Mouse (Mus musculus) mesoderm, embryonic 11.5 days (tissue): ENCODE data around the gene Tada3.

Source experiments
- DNase-seq: peaks from one replicate; pipeline ENCODE4 v3.0.0-alpha.2; 2012; ENCODE audit warnings: low read depth, low spot score

Gene Tada3

GRCm38 (mm10) chr6:113388960-113389359 is 11.3 kb upstream of the Tada3 start, which contains the start of gene Ttll3:
TSS of gene Ttll3 (plus strand) at chr6:113389260.
- no peak for DNase-seq

- no peak for DNase-seq
Measured at GRCm38 (mm10) chr6:113386025-113386424, 8.3 kb upstream of the Tada3 start.

- DNase-seq: no peak
Measured at GRCm38 (mm10) chr6:113385160-113385714, 7.6 kb upstream of the Tada3 start.

GRCm38 (mm10) chr6:113384351-113384927 is 6.8 kb upstream of the Tada3 start:
- DNase-seq: no peak

GRCm38 (mm10) chr6:113380480-113380879 is 2.8 kb upstream of the Tada3 start:
- DNase-seq: no peak

- no peak for DNase-seq
Measured at GRCm38 (mm10) chr6:113379246-113379645, 1.6 kb upstream of the Tada3 start.

- DNase-seq: no peak
Measured at GRCm38 (mm10) chr6:113377172-113377495, 549 bp downstream of the Tada3 start.

GRCm38 (mm10) chr6:113373491-113373890 is 4.2 kb downstream of the Tada3 start:
- DNase-seq: no peak

- DNase-seq: no peak
Measured at GRCm38 (mm10) chr6:113370194-113370929, 7.3 kb downstream of the Tada3 start.

- no peak for DNase-seq
Measured at GRCm38 (mm10) chr6:113368577-113368976, 9.1 kb downstream of the Tada3 start.

GRCm38 (mm10) chr6:113368124-113368523 is 9.6 kb downstream of the Tada3 start:
- DNase-seq: no peak

- no peak for DNase-seq
Measured at GRCm38 (mm10) chr6:113367574-113367973, 10.1 kb downstream of the Tada3 start.

- DNase-seq: no peak
Measured at GRCm38 (mm10) chr6:113366639-113367038, 11.0 kb downstream of the Tada3 start.

GRCm38 (mm10) chr6:113364518-113365135 is 13.1 kb downstream of the Tada3 start:
- DNase-seq: no peak

GRCm38 (mm10) chr6:113362241-113362640 is 15.4 kb downstream of the Tada3 start:
- DNase-seq: no peak

- no peak for DNase-seq
Measured at GRCm38 (mm10) chr6:113361476-113361875, 16.2 kb downstream of the Tada3 start.

- DNase-seq: no peak
Measured at GRCm38 (mm10) chr6:113353696-113354095, 24.0 kb downstream of the Tada3 start.

GRCm38 (mm10) chr6:113352820-113353219 is 24.9 kb downstream of the Tada3 start:
- DNase-seq: no peak

GRCm38 (mm10) chr6:113351653-113352052 is 26.0 kb downstream of the Tada3 start:
- no peak for DNase-seq

GRCm38 (mm10) chr6:113351161-113351560 is 26.5 kb downstream of the Tada3 start:
- no peak for DNase-seq

GRCm38 (mm10) chr6:113350538-113350937 is 27.1 kb downstream of the Tada3 start:
- DNase-seq: no peak

GRCm38 (mm10) chr6:113346897-113347296 is 30.8 kb downstream of the Tada3 start:
- DNase-seq: no peak

- DNase-seq: no peak
Measured at GRCm38 (mm10) chr6:113344321-113344720, 33.4 kb downstream of the Tada3 start.
